Mouse (Mus musculus): ENCODE measurements around the gene Fah. TPM values are rescaled to one million over a fixed set of nuclear protein-coding genes. Genes with fewer than 3 reads are reported as not detected.

Fah gene
- polyA plus RNA-seq, 2 experiments from 2014 or later = 11.3 to 14.6 TPM

DNA sequence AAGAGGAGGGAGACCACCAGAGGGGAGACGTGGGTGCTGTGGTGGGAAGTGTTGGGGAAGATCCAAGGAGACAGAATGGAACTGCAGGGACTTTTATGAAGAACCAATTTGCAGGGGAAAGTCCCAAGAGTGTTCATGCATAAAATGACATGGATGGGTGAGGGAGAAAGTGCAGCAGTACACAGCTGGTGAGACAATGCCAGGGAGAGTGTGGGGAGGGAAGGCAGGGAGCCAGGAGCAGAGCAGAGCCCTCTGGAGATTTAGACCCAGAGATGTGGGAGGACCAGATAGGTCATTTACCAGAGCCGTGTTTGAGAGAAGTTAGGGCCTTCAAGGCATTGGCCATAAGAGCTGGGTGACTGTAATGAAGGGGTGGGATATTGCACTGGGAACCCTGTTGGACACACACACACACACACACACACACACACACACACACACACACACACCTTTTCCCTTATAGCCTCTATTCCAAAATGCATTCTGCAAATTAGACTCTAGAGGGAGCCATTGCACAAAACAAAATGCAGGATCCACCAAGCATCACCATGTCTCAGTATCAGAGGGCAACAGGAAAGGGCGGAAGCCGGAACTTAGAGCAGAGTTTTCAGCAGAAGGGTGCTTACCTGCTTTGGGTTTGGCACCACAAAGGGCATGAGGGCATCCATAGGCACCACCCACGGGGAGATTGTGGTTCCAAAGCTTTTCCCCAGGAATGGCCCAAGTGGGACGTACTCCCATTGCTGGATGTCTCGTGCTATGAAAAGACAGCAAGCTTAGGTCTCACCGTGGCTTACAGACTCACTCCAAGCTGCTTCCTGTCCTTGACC lies 12.2 kb downstream of the Fah start:
- peak; percentile 96 for ATAC-seq

DNA sequence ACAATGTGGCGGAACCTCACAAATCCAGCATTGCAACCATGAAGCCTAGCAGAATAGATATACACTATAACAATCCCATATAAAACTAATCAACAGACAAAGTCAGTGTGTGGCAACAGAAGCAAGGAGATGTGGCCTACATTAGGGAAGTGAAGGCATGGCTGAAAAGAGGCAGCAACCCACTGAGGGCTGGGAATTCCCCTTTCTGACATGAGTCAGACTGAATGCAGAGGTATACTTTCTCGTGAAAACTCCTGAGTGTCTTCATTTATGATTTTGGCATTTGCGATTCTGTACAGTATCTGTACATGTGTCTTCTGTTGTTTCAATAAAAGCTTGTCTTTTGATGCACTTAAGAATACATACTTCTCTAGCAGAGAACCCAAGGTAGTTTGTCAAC lies 15.2 kb downstream of the Fah start:
- no peak for ATAC-seq

DNA sequence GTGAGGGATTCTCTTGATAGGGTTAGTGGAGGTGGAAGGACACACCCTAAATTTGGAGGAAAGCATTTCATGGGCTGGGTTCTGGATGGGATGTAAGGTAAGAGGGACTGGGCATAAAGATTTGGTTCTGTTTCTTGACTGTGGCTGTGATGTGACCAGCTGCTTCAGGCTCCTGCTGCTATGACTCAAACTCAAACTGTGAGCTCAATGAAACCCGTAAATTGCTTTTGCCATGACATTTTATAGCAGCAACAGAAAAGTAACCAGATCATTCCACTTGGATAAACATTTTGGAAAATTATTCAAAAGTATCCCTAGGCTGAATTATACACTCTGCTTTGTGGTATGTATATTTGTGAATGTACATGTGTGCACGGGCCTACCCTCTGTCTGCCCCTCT lies 15.9 kb downstream of the Fah start:
- ATAC-seq = no peak

DNA sequence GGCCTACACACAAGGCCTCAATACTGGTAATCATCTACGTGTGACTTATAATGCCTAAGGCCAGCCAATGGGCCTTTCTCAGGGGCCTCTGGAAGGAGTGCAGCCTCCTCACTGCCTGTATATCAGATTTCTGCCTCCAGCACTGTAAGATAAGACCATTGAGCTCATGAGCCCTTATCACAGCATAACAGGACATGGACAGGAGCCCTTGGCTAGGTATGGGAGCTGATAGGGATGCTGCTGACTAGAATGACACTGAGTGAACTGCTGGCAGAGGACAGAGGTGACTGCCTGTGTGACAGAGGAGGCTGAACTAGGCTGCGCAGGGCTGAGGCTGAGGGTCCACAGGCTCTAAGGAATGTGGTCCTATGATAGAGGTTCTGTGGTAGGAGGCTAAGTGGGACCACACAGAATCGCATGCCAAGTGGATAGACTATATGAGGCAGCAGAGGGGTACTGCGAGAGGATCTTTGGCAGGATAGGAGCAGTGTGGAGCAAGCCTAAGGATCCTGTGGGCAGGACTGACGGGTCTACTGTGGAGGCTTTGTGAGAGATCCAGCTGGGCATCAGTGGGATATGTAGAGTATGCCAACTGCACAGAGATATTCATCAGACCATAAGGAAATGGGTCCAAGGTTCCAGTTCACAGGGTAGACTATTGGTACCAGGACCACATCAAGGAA lies 19.3 kb downstream of the Fah start:
- ATAC-seq = no peak

DNA sequence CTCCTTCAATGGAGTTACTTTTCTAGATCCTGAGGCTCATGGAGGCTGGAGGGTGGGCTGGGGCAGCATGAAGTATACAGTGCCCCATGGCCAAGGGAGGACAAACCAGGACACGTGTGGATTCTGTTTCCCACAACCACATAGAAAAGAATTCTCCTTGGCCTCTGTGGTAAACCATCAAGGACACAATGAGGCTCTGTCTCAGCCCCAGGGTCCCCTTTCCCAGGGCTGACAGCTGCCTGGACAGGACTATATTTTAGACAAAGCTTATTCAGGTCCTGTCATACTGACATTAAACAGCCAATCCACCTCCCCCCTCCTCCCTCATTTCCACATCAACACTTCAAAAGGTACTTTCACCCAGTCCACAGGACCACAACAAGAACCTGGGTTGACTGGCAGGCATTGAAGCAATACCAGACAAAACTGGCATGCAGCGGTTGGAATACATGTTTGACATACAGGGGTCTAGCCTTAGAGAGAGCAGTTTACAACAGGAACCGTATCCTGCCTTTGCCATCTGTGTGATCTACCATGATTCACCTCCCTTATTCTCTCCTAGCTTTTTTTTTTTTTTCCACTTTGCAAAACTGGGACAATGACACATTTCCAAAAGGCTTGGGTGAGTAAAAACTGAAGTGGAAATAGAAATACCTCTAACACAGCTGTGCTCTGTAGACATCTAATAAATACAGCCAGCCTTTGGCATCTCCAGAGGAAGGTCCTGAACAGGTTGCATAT lies 20.0 kb downstream of the Fah start:
- ATAC-seq = no peak

DNA sequence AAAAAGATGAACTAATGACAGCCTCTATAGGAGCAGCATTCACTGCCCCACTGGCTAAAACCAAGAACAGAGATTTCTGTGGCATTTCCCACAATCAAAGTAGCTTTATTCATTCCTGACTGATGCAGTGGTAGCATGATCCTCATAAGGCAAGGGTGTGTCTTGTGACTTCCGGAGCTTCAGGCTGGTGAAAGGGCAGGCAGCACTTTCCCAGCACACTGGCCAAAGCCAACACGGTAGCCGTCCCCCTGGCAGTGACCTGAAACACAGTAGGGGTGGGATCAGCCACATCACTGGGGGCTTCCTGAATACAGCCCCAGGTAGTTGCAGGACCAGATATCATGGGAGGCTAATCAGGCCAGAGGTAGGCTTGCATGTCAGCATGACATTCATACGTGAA lies 21.4 kb downstream of the Fah start:
- ATAC-seq = no peak

DNA sequence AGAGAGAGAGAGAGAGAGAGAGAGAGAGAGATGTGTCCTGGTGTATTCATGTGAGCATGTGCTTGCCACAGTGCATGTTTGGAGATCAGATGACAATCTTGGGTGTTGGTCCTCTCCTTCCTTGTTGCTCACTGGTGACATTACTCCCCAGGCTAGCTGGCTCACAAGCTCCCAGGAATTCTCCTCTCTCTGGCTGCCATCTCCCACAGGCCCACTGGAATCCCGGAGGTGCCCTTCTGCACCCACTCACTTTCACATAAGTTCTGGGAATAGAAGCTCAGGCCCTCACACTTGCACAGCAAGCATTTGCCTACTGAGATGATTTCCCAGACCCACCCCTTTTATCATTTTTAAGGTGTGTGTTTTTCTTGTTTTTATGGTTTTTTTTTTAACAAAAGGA lies 26.8 kb downstream of the Fah start:
- no peak for ATAC-seq

DNA sequence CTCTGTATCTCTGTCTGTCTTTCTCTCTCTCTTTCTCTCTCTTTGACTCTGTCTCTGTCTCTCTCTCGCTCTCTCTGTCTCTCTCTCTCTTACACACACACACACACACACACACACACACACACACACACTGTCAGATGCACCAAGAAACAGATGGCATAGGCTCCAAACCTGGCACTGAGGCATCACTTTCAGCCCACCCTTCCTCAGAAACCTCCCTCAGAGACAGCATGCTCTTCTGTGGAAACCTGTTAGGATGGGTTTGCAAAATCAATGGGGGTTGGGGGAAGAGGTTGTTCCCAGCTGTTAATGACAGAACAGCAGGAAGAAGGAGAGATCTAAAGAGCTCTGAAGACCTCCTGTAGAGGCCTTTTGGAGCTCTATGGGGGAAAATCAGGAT lies 27.7 kb downstream of the Fah start:
- ATAC-seq = no peak

DNA sequence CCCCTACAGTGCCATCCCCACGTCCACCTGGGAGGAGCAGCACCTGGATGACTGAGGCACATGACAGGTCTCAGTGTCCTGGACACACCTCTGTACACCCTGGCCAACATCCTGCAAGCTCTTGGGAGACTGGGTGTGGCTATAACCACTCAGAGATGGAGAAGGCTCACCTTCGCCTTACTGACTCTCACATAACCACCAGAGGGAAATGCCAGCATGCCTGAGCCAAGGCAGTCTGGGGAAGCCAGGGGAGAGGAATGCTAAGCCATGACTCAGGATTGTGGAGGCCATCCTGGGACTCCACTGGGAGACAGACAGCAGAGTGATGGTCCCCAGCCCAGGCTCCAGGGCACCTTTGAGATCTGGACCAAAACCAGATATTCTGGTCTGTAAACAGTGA lies 29.5 kb downstream of the Fah start:
- no peak for ATAC-seq

DNA sequence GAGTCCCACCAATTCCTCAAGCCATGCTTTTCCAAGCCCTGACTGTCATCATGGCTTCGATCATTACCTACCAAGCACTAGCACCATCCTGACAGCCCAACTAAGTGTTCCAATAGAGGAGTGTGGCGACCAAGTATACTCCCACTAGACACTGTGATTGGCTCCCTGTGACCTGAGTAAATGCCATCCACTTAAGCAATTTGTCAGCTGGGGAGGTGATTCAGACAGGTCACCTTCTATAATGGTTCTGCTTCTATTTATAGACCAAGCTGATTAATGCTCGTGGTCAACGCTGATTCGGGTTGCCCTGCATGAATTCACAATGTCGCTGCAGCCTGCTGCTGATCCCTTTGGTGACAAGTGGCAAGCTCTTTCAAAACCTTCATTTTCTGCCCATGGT lies 40.3 kb downstream of the Fah start:
- ATAC-seq = no peak

DNA sequence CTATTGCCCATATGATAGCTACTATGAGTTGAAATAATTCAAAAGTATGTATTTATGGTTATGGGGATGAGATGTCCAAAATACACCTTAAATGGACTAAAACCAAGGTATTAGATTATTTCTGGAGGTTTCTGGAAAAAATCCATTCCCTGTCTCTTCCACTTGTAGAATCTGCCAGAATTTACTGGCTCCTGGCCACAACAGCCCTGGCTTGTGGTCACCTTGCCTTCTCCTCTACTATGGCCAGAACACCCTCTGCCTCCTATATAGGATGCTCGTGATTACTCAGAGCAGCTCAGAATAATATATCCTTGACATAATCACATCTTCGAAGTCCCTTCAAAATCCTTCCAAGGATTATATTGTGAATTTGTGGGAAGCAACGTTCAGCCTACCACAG lies 42.3 kb downstream of the Fah start:
- no peak for ATAC-seq

DNA sequence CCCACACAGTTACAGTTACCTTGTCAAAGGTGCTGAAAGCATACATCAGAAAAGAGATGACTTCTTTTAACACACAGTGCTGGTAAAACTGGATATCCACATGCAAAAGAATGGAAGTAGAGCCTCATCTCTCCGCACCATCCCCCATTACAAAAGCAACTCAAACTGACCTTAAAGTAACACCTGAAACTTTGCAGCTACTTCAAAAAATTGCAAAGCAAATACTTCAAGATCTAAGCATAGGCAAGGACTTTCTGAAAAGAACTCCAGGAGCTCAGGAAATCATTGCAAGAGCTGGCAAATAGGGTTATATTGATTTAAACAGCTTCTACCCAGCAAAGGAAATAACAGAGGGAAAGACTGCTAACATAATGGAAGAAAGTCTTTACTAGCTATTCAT lies 46.0 kb downstream of the Fah start:
- no peak for ATAC-seq

DNA sequence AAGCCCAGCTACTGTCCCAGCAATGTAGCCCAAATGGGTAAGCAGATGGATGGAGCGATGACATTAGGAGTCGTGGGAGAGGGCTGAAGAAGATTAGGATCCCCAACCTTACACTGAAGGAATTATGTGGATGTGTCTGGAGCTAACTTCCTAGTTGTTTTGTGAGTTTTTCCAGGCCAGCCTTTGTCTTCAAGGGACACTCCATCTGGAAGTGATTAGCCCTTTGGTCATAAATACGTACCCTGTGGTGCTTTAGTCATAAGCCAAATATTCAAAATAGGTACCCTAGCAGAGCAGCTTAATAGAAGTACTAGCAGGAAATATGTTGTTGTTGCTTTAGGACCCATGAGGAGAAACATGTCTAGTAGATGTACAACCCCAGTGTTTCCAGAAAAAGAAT lies 49.2 kb downstream of the Fah start:
- ATAC-seq = no peak

DNA sequence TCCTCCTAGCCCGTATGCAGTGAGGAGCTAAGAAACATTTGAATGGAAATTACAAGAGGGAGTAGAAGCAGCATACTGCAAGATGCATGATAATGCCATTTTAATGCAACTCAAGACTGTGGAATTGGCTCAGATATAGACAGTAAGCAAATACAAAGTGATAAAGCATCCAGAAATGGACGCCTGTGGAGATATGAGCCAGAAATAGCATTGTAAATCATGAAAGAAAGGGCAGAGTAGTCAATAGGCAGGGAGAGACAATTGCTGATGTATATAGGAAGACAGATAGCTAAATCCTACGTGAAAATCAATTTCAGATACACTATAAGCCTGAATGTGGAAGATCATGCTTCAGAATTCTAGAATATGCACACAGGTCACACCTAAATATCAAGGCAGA lies 51.2 kb downstream of the Fah start:
- ATAC-seq = no peak

DNA sequence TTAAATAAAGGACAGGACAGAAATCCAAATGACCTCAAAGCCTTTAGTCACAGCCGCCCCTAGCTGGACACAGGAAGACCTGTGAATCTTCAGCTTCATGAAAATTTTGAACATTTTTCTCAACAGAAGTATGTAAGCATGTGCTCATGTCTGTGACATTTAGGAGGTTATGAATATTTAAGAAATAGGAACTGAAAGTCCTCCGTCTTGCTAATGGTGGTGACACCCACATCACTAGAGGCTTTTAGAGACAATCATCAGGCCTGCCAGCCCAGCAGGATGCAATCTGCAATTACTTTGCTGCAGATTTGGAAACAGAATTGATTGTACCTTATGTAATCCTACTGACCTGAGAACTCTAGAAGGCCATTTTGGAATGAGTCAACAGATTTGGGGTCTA lies 55.0 kb downstream of the Fah start:
- ATAC-seq = no peak

DNA sequence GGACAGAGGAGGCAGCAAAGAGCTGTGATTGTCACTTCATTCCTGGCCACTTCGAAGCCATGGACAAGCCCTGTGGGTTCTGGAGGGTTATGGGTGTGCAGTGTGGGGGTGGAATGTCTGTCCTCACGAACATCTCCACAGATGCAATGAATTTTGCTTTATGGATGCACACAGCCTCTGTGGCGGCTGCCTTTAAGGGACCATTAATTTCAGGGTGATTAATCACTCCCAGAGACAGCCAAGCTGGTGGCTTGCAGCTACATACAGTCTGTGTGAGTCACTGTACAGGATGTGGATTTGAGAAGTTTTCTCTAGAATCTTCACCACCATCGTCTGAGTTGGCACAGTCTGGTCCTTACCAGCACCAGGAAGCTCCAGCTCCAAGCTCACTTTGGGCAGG lies 59.9 kb downstream of the Fah start:
- no peak for ATAC-seq

DNA sequence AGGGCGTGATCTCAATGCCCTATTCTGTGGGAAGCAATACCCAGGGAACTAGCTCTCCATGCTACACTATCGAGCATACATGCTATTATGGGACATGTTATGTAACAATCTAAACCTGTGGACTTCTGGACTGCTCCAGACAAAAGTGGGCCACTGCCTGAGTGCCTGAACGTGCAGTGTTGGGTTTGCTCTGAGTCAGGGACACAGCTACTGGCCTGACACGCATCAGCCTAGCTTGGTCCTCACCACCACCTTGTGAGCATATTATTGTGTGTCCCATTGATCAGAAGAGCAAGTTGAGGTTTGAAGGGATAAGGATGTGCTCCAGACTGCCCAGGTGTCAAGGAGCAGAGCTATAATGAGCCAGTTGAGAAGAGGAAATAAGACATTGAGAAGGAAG lies 61.6 kb downstream of the Fah start:
- ATAC-seq = no peak

Other genes with a start within 250 kb of the Fah start
- gene Arnt2, start 196.5 kb downstream of the Fah start, polyA plus RNA-seq (2017; shearing (Covaris generic)) = 1 to 10 TPM; 3.6 to 4.8 TPM
- gene Gm2115, start 77.8 kb downstream of the Fah start, polyA plus RNA-seq (2017; shearing (Covaris generic)) = under 1 TPM in 1 of 2 experiments, not detected in 1; 0.08 TPM
- gene Zfand6, start 83.2 kb upstream of the Fah start, polyA plus RNA-seq (2017; shearing (Covaris generic)) = 100 to 1,000 TPM; 110 to 144 TPM
- not detected for gene Olfr291, start 246.8 kb upstream of the Fah start, polyA plus RNA-seq (2017; shearing (Covaris generic))

All from CD4-positive, CD25-positive, alpha-beta regulatory T cell, adult 4 months (primary cell).